Mouse (Mus musculus) mesoderm, embryonic 11.5 days (tissue): ENCODE data around the gene Zswim7.
"Not testable (repeated sequence)": the region's sequence is repeated elsewhere in the genome, so short reads cannot be mapped to it uniquely, and the experiment has no call there.

Experiments
- DNase-seq: peaks from one replicate; pipeline ENCODE4 v3.0.0-alpha.2; 2012; ENCODE audit warnings: low read depth, low spot score

Gene Zswim7

DNA sequence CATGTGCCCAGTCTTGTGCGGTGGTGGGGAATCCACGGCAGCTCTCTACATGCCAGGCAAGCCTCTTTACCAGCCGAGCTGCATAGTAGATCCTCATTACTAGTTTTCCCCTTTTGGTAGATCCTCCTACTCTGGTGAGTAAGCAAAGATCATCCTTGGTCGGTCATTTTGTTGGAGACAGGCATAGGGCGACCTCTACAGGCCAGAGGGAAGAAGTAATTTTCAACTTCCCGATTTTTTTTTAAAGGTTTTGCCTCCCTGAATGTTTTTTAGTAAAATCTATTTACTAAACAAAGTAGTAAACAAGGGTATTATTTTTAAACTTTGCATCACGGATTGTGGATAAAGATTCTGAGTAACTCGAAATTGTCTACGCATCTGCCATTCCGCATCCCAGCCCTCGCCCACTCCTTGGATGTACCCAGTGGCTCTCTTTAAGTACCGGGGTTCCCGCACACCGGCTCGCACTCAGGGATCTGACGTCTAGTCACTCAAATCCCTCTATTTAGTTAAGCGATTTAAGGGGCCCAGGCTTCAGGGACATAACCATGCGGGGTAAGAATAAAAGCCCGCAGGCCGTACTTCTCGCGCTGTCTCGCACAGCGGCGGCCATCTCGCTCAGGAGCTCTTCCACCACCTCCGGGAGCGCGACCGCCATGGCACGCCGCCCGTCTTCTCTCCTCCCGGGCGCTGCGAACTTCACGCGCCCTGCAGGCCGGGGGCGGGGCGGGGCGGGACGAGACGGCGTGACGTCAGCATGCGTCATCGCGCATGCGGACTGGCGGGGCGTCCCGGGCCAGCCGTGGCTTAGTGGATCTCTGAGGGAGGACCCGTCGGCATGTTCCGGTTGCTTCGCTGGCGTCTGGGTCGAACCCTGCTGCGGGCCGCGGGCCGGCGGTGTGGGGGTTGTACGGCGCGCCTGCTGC lies at the start of gene Zswim7, which contains the start of gene Ttc19:
Gene Zswim7, minus strand, starts transcription at position 701 of the 926 bp plus-strand sequence.
Gene Ttc19, plus strand, starts transcription at position 799 of the 926 bp plus-strand sequence.
- DNase-seq, result peak; percentile 93

DNA sequence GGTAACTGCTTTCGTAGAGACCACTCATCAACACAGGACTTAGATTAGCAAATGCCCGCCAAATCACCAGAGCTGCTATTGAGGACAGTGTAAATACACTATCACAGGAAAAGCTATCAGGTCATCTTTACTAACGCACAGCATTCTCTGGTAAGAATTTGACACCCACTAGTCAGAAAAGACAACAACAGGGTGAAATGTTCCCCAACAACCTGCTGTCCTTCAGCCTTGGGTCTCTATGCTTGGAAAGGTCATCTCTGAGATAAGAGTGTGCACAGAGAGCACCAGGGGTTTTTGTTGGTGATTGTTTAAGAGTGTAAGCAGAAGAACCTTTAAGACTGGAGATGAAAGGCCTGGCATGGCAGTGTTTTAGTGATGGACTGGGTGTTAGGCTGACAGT lies 42.5 kb upstream of the Zswim7 start:
- DNase-seq, result no peak

DNA sequence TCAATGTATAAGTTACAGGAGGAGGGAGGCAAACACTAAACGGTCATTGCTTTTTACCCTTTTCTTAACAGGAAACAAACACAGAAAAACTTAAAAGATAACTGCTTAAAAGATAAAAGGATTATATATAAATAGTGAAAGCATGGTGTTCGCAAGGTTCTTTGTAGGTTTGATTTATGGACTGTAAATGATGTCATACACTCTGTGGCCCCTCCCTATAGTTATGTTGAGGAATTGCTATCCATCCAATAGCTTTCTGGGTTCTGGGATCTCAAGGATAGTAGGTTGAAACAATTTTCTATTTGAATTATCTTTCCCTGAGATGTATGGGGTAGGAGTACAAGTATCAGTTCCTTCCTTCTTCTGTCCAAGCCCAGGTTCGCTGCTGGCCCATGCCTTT lies 38.9 kb upstream of the Zswim7 start:
- DNase-seq, result no peak

DNA sequence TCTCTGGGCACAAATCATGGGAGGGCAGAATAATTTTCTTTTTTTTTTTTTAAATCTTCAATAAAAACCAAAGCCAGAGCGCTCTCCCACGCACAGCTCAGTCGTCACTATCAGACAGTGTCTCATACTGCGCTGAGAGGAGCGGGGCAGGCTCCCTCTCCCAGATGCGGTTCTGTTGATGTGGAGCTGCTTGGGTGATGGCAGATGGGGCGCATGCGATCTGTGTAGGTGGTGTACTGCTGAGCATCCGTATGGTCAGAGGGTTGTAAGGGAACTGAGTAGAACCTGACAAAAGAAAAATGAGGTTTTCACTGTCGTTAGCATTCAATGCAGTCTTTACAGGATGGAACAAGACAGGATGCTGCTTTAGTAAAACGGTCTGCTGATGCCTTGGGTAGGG lies 36.6 kb upstream of the Zswim7 start:
- no peak for DNase-seq

DNA sequence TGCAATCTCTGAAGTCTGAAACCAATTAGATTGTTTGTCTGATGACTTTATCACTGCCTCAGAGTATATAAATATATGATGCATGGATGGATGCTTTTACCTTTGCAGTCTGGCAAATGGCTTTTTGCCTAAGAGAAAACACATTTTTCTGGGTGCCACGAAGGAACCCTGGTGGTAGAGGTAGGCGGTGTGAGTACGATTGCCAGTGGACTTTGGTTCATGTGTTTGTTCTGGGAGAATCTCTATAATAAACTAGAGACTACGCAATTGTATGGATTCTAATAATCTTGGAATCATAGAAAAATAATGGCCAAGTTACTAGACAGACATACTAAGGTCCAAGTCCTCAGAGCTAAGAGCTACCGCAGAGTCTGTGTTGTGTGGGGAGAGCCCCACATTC lies 33.8 kb upstream of the Zswim7 start:
- no peak for DNase-seq

DNA sequence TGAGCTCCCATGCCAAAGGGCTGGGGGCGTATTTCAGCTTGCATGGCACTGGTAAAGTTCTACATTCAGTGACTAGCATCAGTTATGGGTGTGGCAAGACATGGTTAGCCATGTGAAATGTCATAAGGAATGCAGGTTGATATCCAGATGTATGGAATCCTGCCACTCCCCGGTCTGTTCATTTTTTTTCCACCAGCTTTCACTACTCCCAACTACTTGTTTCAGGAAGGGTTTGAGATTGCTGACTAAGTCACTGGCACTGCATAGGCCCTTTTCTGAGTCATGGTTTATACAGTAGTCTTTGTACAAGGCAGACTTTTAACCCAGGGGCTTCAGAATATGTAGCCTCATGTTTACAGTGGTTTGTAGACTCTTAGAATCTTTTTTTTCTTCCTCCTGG lies 28.1 kb upstream of the Zswim7 start:
- no peak for DNase-seq

DNA sequence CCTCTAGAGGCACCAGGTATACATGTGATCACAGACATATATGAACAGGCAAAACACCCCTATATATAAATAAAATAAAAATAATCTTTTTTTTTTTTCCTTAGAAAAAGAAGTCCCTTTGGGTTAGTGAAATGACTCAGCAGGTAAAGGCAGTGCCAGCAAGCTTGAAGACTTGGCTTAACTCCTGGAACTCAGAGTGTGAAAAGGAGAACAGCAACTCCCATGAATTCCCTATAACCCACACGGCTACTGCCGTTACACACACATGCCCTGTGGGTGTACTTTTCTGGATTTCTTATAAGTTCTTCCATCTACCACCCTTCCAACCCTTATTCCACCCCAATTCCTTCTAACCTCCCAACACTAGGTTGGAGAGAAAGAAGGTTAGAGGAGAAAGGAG lies 24.7 kb upstream of the Zswim7 start:
- DNase-seq, result no peak

DNA sequence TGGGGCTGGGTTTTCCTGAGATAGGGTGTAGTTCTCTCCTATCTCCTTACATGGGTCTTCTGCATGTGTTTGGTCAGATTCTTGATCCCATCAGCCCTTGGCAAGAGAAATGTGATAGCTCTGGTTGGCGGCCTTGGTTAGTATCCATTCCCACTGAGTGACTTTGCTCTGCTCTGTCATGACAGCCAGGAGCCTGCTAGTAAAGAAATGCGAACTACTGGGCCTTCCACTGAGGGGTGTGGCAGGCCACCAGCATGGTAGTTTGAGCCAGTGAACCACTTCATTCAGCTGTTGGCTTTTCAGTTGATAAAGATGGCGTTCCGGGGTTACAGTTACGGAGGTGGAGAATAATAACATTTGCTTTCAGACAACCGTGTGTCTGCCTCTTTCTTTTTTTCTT lies 17.7 kb upstream of the Zswim7 start:
- no peak for DNase-seq

DNA sequence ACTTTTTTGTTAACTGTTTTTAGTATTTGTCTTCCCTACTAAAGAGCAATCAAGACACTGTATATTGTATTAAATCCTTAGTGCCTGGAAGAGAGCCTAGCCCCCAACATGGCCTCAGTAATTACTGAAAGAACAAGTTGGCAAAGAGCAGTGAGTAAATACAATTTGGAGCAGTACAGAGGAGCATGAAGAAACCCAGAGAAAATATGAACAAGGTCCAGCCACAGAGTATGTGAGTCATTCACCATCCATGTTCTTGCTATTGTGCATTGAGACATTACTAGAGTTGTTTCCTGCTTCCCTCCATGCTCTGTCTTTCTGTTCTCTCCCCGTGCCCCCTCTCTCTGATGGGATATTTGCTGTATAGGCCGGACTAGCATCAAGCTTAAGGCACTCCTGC lies 12.9 kb upstream of the Zswim7 start:
- no peak for DNase-seq

DNA sequence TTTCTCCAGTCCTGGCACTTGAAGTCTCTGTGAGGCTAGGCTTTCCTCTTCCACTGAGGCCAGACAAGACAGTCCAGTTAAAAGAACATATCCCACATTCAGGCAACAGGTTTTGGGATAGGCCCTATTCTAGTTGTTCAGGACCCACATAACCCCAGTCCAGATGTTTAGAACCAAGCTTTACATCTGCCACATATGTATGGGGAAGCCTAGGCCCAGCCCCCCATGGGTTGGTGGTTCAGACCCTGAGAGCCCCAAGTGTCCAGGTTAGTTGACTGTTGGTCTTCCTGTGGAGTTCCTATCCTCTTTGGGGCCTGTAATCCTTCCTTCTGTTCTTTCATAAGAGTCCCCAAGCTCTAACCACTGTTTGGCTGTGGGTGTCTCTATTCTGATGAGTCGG lies 6.5 kb upstream of the Zswim7 start:
- DNase-seq, result no peak

DNA sequence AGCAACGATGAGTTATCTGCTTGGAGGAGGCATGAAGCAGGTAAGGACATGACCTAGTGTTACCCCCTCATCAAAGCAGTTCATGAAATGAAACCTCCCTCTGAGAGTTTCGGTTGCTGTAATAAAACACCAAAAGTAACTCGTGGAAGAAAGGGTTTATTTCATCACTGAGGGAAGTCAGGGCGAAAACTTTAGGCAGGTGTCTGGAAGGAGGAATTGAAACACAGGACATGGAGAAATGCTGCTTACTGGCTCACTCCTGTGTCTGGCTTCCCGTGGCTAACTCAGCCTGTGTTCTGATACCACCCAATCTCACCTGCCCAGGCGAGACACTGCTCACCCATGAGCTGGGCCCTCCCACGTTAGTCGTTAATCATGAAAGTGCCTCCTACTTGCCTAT lies 3.8 kb upstream of the Zswim7 start:
- no peak for DNase-seq

DNA sequence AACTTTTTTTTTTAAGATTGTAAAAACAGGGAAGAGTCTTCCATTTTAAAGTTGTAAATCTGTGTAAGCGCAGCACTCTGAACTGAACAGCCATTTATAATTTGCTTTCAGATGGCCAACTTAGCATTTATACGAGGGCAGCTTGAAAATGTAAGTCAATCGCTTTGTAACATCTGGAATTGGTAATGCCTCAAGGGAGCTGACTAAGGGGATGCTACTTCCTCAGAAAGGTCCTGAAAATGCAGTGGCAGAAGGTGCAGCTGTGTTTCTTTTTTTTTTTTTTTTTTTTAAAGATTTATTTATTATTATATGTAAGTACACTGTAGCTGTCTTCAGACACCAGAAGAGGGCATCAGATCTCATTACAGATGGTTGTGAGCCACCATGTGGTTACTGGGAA lies 2.8 kb upstream of the Zswim7 start:
- DNase-seq, result not testable (repeated sequence)

DNA sequence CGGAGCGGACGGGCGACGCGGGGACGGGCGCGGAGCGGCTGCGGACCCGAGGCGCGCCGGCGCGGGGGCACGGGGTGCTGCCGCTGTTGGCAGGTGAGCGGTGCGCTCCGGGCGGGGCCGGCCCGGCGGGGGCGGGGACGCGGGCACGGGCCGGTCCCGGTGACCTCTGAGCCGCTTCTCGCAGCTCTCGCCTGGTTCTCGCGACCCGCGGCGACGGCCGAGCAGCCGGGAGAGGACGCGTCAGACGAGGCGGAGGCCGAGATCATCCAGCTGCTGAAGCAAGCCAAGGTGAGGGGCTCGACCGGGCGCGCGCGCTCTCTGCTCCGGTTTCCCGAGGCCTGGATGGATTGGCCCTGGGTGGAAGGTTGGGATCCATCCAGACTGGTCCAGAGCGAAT lies 424 bp upstream of the Zswim7 start:
- DNase-seq, result peak; percentile 66

DNA sequence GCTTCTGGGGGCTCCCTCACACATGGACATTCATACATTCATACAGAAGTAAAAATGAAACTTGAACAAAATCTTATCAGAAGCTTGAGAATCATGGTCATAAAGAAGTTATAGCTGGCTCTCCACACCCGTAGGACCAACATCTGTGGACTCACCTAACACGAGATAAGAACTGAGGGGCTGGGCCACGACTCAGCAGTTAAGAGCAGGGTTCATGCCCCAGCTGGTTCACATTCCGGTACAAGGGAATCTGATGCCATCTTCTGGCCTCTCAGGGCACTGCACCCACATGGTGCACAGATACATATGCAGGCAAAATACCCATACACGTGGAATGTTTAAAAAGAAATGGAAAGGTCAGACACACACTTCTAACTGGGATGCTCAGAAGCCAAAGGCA lies 3.1 kb downstream of the Zswim7 start:
- peak; percentile 82 for DNase-seq

DNA sequence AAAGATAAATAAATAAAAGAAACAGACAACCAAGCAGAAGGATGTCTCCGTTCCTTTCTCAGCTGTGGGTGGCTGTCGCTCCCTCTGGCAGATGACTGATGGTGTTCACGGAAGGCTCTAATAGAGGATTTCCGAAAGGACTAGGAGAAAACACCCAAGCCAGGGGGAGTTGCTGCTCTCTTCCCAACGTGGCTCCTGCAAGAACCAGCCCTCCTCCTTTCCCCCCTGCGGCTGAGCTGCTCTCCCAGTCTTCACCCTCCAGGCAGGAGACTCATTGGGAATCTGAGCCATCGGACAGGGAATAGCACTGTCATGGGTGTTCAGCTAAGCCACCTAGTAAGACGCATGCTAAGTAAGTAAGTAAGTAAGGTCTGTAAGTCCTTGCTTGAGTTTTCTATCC lies 4.1 kb downstream of the Zswim7 start:
- DNase-seq, result no peak

DNA sequence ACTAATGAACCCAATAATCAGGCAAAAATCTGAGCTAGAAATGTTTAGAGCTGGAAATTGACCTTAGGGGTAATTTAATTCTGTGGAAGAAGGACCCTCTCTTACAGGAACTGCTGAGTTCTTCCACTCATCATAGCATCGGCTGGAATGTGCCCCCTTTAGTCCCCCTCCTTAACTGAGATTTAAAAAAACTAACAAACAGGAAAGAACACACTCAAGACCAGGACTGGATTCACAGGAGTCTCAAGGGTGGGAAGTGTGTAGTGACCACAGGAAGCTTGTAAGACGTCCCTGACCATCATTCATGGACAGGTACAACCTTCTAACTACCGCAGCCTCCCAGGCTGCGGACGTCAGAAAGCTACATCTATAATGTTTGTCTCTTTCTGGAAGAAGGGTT lies 10.3 kb downstream of the Zswim7 start:
- no peak for DNase-seq

DNA sequence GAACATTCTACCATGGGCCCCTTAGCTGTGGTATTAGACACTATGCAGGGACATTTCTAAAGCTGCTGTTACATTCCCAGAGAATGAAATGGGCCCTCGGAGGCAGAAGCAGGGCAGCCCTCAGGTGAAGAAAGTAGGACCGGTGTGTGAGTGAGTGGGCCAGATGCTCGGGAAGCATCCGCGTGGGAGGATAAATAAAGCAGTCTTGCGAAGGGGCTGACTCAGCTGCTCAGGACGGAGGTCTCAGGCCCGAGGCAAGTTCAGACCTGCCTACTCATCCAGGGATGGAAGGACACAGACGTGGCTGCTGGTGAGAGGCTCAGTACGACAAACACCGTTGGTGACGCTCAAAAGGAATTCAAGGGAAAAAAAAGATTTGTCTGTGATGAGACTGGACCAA lies 12.1 kb downstream of the Zswim7 start:
- no peak for DNase-seq

DNA sequence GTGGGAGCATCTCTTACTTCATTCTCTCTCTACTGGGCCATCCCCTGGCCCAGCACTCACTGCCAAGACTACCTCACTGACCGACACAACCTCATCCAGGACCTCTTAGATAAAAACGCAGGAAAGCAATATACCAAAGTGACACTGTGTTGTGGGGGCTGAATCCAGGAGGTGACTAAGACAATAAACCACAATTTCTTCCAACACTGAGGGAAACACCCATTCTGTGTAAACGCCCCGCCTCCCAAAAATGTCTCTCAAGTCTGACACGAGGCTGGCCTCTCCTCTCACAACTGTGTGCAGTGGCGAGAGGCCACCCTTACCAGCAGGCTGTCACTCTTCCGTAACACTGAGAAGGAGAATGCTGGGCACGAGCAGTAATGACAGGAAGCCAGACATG lies 12.8 kb downstream of the Zswim7 start:
- DNase-seq, result no peak

DNA sequence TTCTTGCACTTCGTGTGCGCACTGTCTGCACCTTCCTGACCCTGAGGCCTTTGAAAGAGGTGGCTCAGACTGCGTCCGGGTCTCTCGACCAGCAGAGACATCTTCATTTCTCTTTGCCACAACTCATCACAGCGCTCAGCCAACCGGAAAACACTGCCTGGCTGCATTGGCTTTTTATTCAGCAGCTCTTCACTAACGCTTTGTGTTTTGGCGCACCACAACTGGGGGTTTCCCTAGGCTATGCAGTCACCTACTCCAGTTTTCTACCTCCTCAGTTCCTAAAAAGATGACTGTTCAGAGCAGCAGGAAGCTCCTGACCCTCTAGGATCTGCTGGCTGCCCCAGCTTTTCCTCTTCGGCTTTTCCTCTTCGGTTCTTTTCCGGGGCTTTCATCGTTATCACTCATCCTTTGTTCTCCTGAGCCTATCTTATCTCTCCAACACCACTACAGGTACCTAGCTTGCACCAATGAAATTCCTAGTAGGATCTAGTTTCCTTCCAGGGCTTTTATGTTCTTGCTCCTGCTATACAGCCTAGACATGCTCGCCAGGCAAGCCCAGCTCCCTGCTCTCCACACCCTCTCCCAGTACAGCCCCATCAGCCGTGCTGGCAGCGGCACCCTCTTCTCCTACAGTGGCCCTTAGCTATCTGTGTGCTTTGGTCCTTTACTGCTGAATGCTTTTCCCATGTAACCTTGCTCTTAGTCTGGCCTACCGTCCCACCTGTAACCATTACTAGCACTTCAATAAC lies 14.5 kb downstream of the Zswim7 start:
- DNase-seq, result no peak

DNA sequence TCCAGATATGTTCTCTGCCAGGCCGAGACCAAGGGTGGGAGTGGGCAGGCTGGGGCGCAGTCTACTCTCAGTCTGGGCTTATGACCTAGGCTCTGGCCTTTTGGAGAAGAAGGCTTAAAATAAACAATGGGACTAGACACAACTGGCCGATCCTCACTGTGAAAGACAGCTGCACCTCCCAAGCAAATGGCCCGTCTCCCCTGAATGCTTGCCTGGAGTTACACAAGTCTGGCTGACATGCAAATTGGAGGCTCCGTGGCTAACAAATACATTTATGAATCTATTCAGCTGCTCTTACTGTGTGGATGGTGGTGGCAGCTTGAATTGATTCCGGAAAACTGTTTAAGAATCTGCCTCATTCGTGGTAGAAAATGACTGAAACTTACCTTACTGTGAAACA lies 15.5 kb downstream of the Zswim7 start:
- DNase-seq, result no peak

DNA sequence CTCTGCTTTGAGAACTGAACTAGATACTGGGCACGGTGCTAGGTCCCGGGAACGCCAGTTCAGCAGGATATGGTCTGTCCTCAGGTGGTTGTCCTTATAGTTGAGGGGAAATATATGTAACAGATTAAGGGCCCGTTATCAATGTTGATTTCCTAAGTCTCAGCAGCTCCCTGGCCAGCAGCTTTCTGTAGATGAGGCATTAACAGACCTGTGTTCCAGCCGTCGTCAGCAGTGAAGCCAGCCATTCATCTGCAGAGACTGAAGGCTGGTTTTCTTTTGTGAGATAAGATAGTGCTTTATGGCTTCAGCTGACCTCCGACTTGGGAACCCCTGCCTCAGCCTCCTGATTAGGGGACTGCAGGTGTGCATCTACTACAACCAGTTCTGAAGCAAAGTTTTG lies 17.2 kb downstream of the Zswim7 start:
- no peak for DNase-seq

DNA sequence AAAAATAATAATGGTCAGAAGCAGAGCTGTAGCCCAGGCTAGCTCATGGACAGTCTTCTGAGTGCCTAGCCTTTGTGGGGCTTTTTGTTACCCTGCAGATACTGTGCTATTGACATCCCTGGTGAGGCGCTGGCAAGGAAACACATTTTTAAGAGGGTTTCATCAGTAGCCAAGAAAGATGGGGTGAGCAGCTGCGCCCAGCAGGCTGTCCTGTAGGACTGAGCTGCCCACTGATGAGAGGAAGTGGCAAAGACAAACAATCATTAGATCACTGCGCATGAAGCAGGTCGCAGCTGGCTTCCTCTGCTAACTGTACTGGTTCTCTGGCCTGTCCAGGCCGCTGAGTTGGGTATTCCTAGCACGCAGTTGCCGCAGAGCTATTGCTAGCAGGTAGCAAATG lies 17.6 kb downstream of the Zswim7 start:
- no peak for DNase-seq

DNA sequence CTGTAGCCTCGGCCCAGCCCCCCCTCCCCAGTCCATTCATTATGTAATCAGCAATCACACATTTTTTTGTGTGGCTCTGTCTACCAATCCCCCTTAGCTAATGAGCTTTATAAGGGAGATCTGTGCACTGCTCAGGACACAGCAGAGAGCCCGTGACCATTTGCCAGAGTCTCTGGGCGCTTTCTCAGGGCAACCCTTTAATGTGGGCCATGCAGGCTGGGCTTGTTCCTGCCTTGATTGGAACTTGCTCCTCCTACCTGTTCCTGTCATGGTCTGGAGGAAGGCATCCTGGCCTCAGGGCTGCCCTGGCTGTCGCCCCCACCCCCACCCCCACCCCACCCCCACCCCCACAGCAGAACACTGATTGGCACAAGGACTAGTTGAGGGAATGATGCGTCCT lies 22.0 kb downstream of the Zswim7 start:
- no peak for DNase-seq
